Mouse (Mus musculus): ENCODE measurements around the gene Slc22a5. TPM values are rescaled to one million over a fixed set of nuclear protein-coding genes. Genes with fewer than 3 reads are reported as not detected.
"Not testable (repeated sequence)": the region's sequence is repeated elsewhere in the genome, so short reads cannot be mapped to it uniquely, and the experiment has no call there.

The Slc22a5 gene
- polyA plus RNA-seq, 1 experiment from 2014 or later, result 4.8 TPM

- Histone ChIP-seq H3K27me3 (ENCODE audit: low read depth, poor library complexity, severe bottlenecking) (no peaks in the 10 kb centered on the region), H3K36me3 (no peaks in the 10 kb centered on the region), H3K4me1 (peaks cover 16% of the 10 kb centered on the region), H3K4me3 (no peak overlapping the region), H3K9me3 (replicated peaks) (no peaks in the 10 kb centered on the region), H3K27ac (no peak overlapping the region)
- WGBS, result 62% methylated on average over 1 of the region's 1 CpGs
- no peak for DNase-seq (ENCODE audit: low spot score)
These were observed 9.5 kb upstream of the Slc22a5 start for GRCm38 (mm10) chr11:53900991-53901390.

GRCm38 (mm10) chr11:53899981-53900380 is 8.5 kb upstream of the Slc22a5 start:
- 92% methylated on average over 6 of the region's 6 CpGs for whole genome bisulfite sequencing
- Histone ChIP-seq H3K27me3 (ENCODE audit: low read depth, poor library complexity, severe bottlenecking) (no peaks in the 10 kb centered on the region), H3K4me3 (no peak overlapping the region), H3K36me3 (no peaks in the 10 kb centered on the region), H3K9me3 (replicated peaks) (no peaks in the 10 kb centered on the region), H3K4me1 (peaks cover 16% of the 10 kb centered on the region), H3K27ac (no peak overlapping the region)
- no peak for DNase-seq (ENCODE audit: low spot score)

GRCm38 (mm10) chr11:53899004-53899403 is 7.5 kb upstream of the Slc22a5 start:
- Histone ChIP-seq H3K9me3 (replicated peaks) (no peaks in the 10 kb centered on the region), H3K27ac (no peak overlapping the region), H3K27me3 (ENCODE audit: low read depth, poor library complexity, severe bottlenecking) (no peaks in the 10 kb centered on the region), H3K4me1 (peaks cover 8% of the 10 kb centered on the region), H3K36me3 (no peaks in the 10 kb centered on the region), H3K4me3 (no peak overlapping the region)
- WGBS, result 60% methylated on average over 3 of the region's 3 CpGs
- DNase-seq (ENCODE audit: low spot score), result no peak

GRCm38 (mm10) chr11:53896935-53897334 is 5.5 kb upstream of the Slc22a5 start:
- no peak for DNase-seq (ENCODE audit: low spot score)
- Histone ChIP-seq H3K27ac (no peak overlapping the region), H3K36me3 (no peaks in the 10 kb centered on the region), H3K9me3 (replicated peaks) (no peaks in the 10 kb centered on the region), H3K27me3 (ENCODE audit: low read depth, poor library complexity, severe bottlenecking) (no peaks in the 10 kb centered on the region), H3K4me1 (no peaks in the 10 kb centered on the region), H3K4me3 (no peak overlapping the region)
- 72% methylated on average over 6 of the region's 6 CpGs for WGBS

- H3K4me1 ChIP-seq, result peaks cover 18% of the 10 kb centered on the region
- H3K4me3 ChIP-seq, result no peak overlapping the region
- H3K36me3 ChIP-seq, result no peaks in the 10 kb centered on the region
- WGBS, result 69% methylated on average over 2 of the region's 2 CpGs
- no peak for DNase-seq (ENCODE audit: low spot score)
- no peaks in the 10 kb centered on the region for H3K9me3 ChIP-seq (replicated peaks)
- no peaks in the 10 kb centered on the region for H3K27me3 ChIP-seq (ENCODE audit: low read depth, poor library complexity, severe bottlenecking)
- no peak overlapping the region for H3K27ac ChIP-seq
These were observed 2.0 kb upstream of the Slc22a5 start for GRCm38 (mm10) chr11:53893451-53893850.

- no peak overlapping the region for H3K27ac ChIP-seq
- WGBS, result 58% methylated on average over 9 of the region's 9 CpGs
These were observed 1.4 kb upstream of the Slc22a5 start for GRCm38 (mm10) chr11:53892716-53893416.

GRCm38 (mm10) chr11:53890906-53891504 is 455 bp downstream of the Slc22a5 start:
- Histone ChIP-seq H3K27ac (peak overlapping the region; percentile 85), H3K4me1 (peaks cover 21% of the 10 kb centered on the region), H3K4me3 (peak overlapping the region; percentile 70), H3K9me3 (replicated peaks) (no peaks in the 10 kb centered on the region), H3K27me3 (ENCODE audit: low read depth, poor library complexity, severe bottlenecking) (no peaks in the 10 kb centered on the region), H3K36me3 (no peaks in the 10 kb centered on the region)
- DNase-seq (ENCODE audit: low spot score), result no peak
- 4% methylated on average over 33 of the region's 33 CpGs for WGBS

More at GRCm38 (mm10) chr11:53892716-53893416, 1.4 kb upstream of the Slc22a5 start:
- Histone ChIP-seq H3K27me3 (ENCODE audit: low read depth, poor library complexity, severe bottlenecking) (no peaks in the 10 kb centered on the region), H3K9me3 (replicated peaks) (no peaks in the 10 kb centered on the region), H3K36me3 (no peaks in the 10 kb centered on the region), H3K4me1 (peaks cover 18% of the 10 kb centered on the region), H3K4me3 (no peak overlapping the region)
- no peak for DNase-seq (ENCODE audit: low spot score)

GRCm38 (mm10) chr11:53890225-53890624 is 1.2 kb downstream of the Slc22a5 start:
- WGBS, result 84% methylated on average over 2 of the region's 2 CpGs
- no peak overlapping the region for H3K4me3 ChIP-seq

GRCm38 (mm10) chr11:53889091-53889645 is 2.3 kb downstream of the Slc22a5 start:
- peaks cover 21% of the 10 kb centered on the region for H3K4me1 ChIP-seq
- WGBS, result 60% methylated on average over 4 of the region's 4 CpGs
- no peaks in the 10 kb centered on the region; the same call in 1 of the 2 replicates for H3K36me3 ChIP-seq
- H3K27me3 ChIP-seq (ENCODE audit: low read depth, poor library complexity, severe bottlenecking), result no peaks in the 10 kb centered on the region
- no peak for DNase-seq (ENCODE audit: low spot score)
- H3K4me3 ChIP-seq, result no peak overlapping the region
- no peak overlapping the region for H3K27ac ChIP-seq
- H3K9me3 ChIP-seq (replicated peaks), result no peaks in the 10 kb centered on the region

More at GRCm38 (mm10) chr11:53890225-53890624, 1.2 kb downstream of the Slc22a5 start:
- Histone ChIP-seq H3K27me3 (ENCODE audit: low read depth, poor library complexity, severe bottlenecking) (no peaks in the 10 kb centered on the region), H3K27ac (no peak overlapping the region), H3K9me3 (replicated peaks) (no peaks in the 10 kb centered on the region), H3K36me3 (no peaks in the 10 kb centered on the region; the same call in 1 of the 2 replicates), H3K4me1 (peaks cover 21% of the 10 kb centered on the region)
- no peak for DNase-seq (ENCODE audit: low spot score)

GRCm38 (mm10) chr11:53888242-53888641 is 3.2 kb downstream of the Slc22a5 start:
- 88% methylated on average over 4 of the region's 4 CpGs for WGBS
- H3K27me3 ChIP-seq (ENCODE audit: low read depth, poor library complexity, severe bottlenecking), result no peaks in the 10 kb centered on the region
- H3K9me3 ChIP-seq (replicated peaks), result no peaks in the 10 kb centered on the region
- peaks cover 21% of the 10 kb centered on the region for H3K4me1 ChIP-seq
- no peak overlapping the region for H3K4me3 ChIP-seq
- no peak for DNase-seq (ENCODE audit: low spot score)
- no peaks in the 10 kb centered on the region; the same call in 1 of the 2 replicates for H3K36me3 ChIP-seq
- H3K27ac ChIP-seq, result no peak overlapping the region

- no peak overlapping the region for H3K4me3 ChIP-seq
- no peak for DNase-seq (ENCODE audit: low spot score)
- no peaks in the 10 kb centered on the region for H3K9me3 ChIP-seq (replicated peaks)
- H3K36me3 ChIP-seq, result no peaks in the 10 kb centered on the region; the same call in 1 of the 2 replicates
- 0 out of 2 replicates have a peak, but pooled peaks cover 4% of the 10 kb centered on the region for H3K4me1 ChIP-seq
- WGBS, result 93% methylated on average over 2 of the region's 2 CpGs
- no peak overlapping the region for H3K27ac ChIP-seq
- H3K27me3 ChIP-seq (ENCODE audit: low read depth, poor library complexity, severe bottlenecking), result no peaks in the 10 kb centered on the region
These were observed 8.2 kb downstream of the Slc22a5 start for GRCm38 (mm10) chr11:53883287-53883686.

GRCm38 (mm10) chr11:53878096-53878495 is 13.4 kb downstream of the Slc22a5 start:
- H3K4me3 ChIP-seq; H3K27me3 ChIP-seq (ENCODE audit: low read depth, poor library complexity, severe bottlenecking); H3K36me3 ChIP-seq; H3K4me1 ChIP-seq; DNase-seq (ENCODE audit: low spot score); H3K9me3 ChIP-seq (replicated peaks); H3K27ac ChIP-seq: not testable (repeated sequence)
- WGBS, result 79% methylated on average over 5 of the region's 5 CpGs

- no peaks in the 10 kb centered on the region for H3K36me3 ChIP-seq
- no peaks in the 10 kb centered on the region for H3K4me1 ChIP-seq
- H3K9me3 ChIP-seq (replicated peaks), result no peaks in the 10 kb centered on the region
- DNase-seq (ENCODE audit: low spot score), result no peak
- no peaks in the 10 kb centered on the region for H3K27me3 ChIP-seq (ENCODE audit: low read depth, poor library complexity, severe bottlenecking)
- H3K27ac ChIP-seq, result no peak overlapping the region
- 88% methylated on average over 4 of the region's 4 CpGs for WGBS
- no peak overlapping the region for H3K4me3 ChIP-seq
These were observed 15.0 kb downstream of the Slc22a5 start for GRCm38 (mm10) chr11:53876488-53876887.

Measured in limb, embryonic 10.5 days (tissue).